Mouse (Mus musculus) mouse embryonic stem cell (cell line): Measurements from ENCODE around the gene Zfp654.
"Not testable (repeated sequence)": the region's sequence is repeated elsewhere in the genome, so short reads cannot be mapped to it uniquely, and the experiment has no call there.

ENCODE experiments used
- in situ Hi-C, 2 experiments: fragments of 300-500 bp; cut with MboI; formaldehyde crosslinking; loops; 1 replicate in 1 of 2; 3 replicates in 1 of 2; pipeline ENCODE4 v1.14.3; 2019 to 2020; ENCODE audit warnings: low sequenced_read_pairs in 2 of 2, low pct_unique_long_range_greater_than_20kb in 1 of 2, mixed read lengths in 1 of 2; ENCODE audit not compliant: unreplicated experiment in 1 of 2

The Zfp654 gene

GRCm38 (mm10) chr16:64869621-64870020 lies 18.2 kb upstream of the Zfp654 start:
- in situ Hi-C loops: no loop called here

- in situ Hi-C loops: no loop called here
Observed at GRCm38 (mm10) chr16:64868613-64869012, 17.2 kb upstream of the Zfp654 start.

- in situ Hi-C loops: not testable (repeated sequence)
Observed at GRCm38 (mm10) chr16:64865841-64866240, 14.4 kb upstream of the Zfp654 start.

- in situ Hi-C loops: no loop called here
Observed at GRCm38 (mm10) chr16:64856946-64857345, 5.5 kb upstream of the Zfp654 start.

GRCm38 (mm10) chr16:64852891-64853290 lies 1.4 kb upstream of the Zfp654 start:
- in situ Hi-C loops: no loop called here

- in situ Hi-C loops: no loop called here
Observed at GRCm38 (mm10) chr16:64852441-64852871, 1.0 kb upstream of the Zfp654 start.

- in situ Hi-C loops: no loop called here
Observed at GRCm38 (mm10) chr16:64851085-64851562, 328 bp downstream of the Zfp654 start.

GRCm38 (mm10) chr16:64850287-64851084 lies 966 bp downstream of the Zfp654 start:
- in situ Hi-C loops: no loop called here

GRCm38 (mm10) chr16:64845947-64846346 lies 5.5 kb downstream of the Zfp654 start:
- in situ Hi-C loops: no loop called here

- in situ Hi-C loops: no loop called here
Observed at GRCm38 (mm10) chr16:64842374-64842729, 9.1 kb downstream of the Zfp654 start.

GRCm38 (mm10) chr16:64841481-64842373 lies 9.7 kb downstream of the Zfp654 start:
- in situ Hi-C loops: no loop called here

GRCm38 (mm10) chr16:64836709-64837108 lies 14.7 kb downstream of the Zfp654 start:
- in situ Hi-C loops: no loop called here

GRCm38 (mm10) chr16:64835996-64836545 lies 15.4 kb downstream of the Zfp654 start:
- in situ Hi-C loops: no loop called here

GRCm38 (mm10) chr16:64830291-64830690 lies 21.2 kb downstream of the Zfp654 start:
- in situ Hi-C loops: no loop called here

- in situ Hi-C loops: no loop called here
Observed at GRCm38 (mm10) chr16:64824474-64824873, 27.0 kb downstream of the Zfp654 start.

- in situ Hi-C loops: no loop called here
Observed at GRCm38 (mm10) chr16:64823890-64824289, 27.6 kb downstream of the Zfp654 start.

GRCm38 (mm10) chr16:64817094-64817765 lies 34.2 kb downstream of the Zfp654 start:
- in situ Hi-C loops: no loop called here

- in situ Hi-C loops: no loop called here
Observed at GRCm38 (mm10) chr16:64803041-64803440, 48.4 kb downstream of the Zfp654 start.

- in situ Hi-C loops: no loop called here
Observed at GRCm38 (mm10) chr16:64801638-64802037, 49.8 kb downstream of the Zfp654 start.
